Mouse (Mus musculus): ENCODE results near the gene Glra4. TPM values are rescaled to one million over a fixed set of nuclear protein-coding genes. Genes with fewer than 3 reads are reported as not detected.

Glra4 gene
- polyA plus RNA-seq, 1 experiment from 2014 or later = not detected

Other genes with a start within 250 kb of the Glra4 start
- gene Kir3dl2, start 236.1 kb downstream of the Glra4 start, polyA plus RNA-seq (2014; fragmentation: Nextera tagmentation; extraction: Ambion mirVana) = not detected in 2 replicates
- 9.9 and 11.2 TPM in 2 replicates for gene Tceal3, start 189.3 kb downstream of the Glra4 start, polyA plus RNA-seq (2014; fragmentation: Nextera tagmentation; extraction: Ambion mirVana)
- 11.4 and 14.5 TPM in 2 replicates for gene Tceal1, start 72.2 kb downstream of the Glra4 start, polyA plus RNA-seq (2014; fragmentation: Nextera tagmentation; extraction: Ambion mirVana)
- gene Morf4l2, start 36.5 kb downstream of the Glra4 start, polyA plus RNA-seq (2014; fragmentation: Nextera tagmentation; extraction: Ambion mirVana) = 669 and 699 TPM in 2 replicates
- 12.8 and 14.0 TPM in 2 replicates for gene Plp1, start 42.5 kb upstream of the Glra4 start, polyA plus RNA-seq (2014; fragmentation: Nextera tagmentation; extraction: Ambion mirVana)
- 5.3 and 5.4 TPM in 2 replicates for gene Rab9b, start 88.6 kb upstream of the Glra4 start, polyA plus RNA-seq (2014; fragmentation: Nextera tagmentation; extraction: Ambion mirVana)
- gene H2bfm, start 147.2 kb upstream of the Glra4 start, polyA plus RNA-seq (2014; fragmentation: Nextera tagmentation; extraction: Ambion mirVana) = not detected in 2 replicates
- gene Tmsb15b2, start 195.4 kb upstream of the Glra4 start, polyA plus RNA-seq (2014; fragmentation: Nextera tagmentation; extraction: Ambion mirVana) = 60.9 and 62.2 TPM in 2 replicates
- gene Tmsb15l, start 196.7 kb upstream of the Glra4 start, polyA plus RNA-seq (2014; fragmentation: Nextera tagmentation; extraction: Ambion mirVana) = 6.1 and 7.7 TPM in 2 replicates
- 26.4 and 30.1 TPM in 2 replicates for gene Tmsb15b1, start 196.7 kb upstream of the Glra4 start, polyA plus RNA-seq (2014; fragmentation: Nextera tagmentation; extraction: Ambion mirVana)
- gene Zcchc18, start 213.0 kb upstream of the Glra4 start, polyA plus RNA-seq (2014; fragmentation: Nextera tagmentation; extraction: Ambion mirVana) = 85.9 and 89.2 TPM in 2 replicates